Mouse (Mus musculus) right cerebral cortex, adult 18-20 months (tissue): ENCODE data around the gene Sun2.

Experiments used
- DNase-seq: peaks from one replicate; pipeline ENCODE4 v3.0.0; 2022; ENCODE audit warnings: mixed read lengths

The Sun2 gene

GRCm38 (mm10) chr15:79684616-79685015, 57.7 kb downstream of the Sun2 start:
- no peak for DNase-seq

DNA sequence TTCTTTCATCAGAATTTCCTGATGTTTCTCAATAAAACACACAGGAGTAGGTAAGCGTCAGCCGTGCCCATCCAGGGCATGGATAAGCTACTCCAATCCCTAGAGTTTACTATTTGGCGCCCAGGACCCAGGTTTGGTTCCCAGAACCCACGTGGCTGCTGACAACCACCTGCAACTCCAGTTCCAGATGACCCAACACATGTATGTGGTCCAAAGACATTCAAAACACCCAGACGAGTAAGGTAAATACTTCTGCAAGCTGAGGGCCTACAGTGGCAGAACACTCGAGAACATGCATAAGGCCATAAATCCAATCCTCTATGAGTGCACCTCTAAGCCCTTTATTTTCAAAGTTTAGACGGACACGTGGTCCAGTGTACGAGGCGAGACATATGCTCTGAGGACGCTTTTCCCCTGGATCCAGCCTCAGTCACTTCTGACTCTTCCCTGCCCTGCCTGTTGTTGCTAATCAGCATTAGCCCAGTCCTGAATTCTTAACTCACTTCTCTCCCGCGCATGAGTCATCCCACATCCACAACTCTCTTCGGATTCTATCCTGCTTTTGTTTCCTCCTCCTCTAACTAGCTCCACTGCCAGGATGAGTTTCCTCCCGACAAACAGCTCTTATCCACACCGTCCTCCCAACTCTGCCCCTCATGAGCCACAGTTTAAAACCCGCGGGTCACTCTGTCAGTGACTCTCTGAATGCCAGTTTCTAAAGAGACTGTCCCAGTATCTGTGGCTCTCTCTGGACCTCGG, 58.5 kb downstream of the Sun2 start:
- peak; percentile 66 for DNase-seq

- DNase-seq, result no peak
These were observed 59.2 kb downstream of the Sun2 start for GRCm38 (mm10) chr15:79683146-79683545.

- DNase-seq, result no peak
These were observed 60.4 kb downstream of the Sun2 start for GRCm38 (mm10) chr15:79681973-79682372.

DNA sequence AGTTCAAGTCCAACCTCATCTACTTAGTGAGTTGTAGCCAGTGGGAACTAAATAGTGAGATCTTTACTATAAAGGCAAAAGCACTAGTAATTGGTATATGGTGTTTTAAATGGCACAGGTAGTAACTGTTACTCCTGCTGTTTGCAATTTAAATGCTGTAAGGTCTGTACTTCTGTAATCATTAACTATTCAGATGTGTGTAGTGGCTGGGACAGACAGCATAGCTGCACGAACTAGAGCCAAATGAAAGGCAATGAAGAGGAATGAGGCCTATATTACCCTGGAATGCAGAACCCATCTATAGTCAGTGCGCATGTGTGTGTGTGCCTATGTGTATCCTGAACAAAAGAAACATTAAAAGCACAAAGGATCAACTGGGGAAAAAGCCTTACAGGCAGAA, 64.4 kb downstream of the Sun2 start:
- no peak for DNase-seq
